Mouse (Mus musculus) regulatory T cell (primary cell): Measurements from ENCODE around the gene Ralgapb.

Source experiments
- in situ Hi-C: fragments of 300-600 bp; cut with MboI, MseI; formaldehyde crosslinking; loops from one replicate; pipeline ENCODE4 v1.15.1; 2025; ENCODE audit warnings: high pct_unique_total_duplicates

The Ralgapb gene

DNA sequence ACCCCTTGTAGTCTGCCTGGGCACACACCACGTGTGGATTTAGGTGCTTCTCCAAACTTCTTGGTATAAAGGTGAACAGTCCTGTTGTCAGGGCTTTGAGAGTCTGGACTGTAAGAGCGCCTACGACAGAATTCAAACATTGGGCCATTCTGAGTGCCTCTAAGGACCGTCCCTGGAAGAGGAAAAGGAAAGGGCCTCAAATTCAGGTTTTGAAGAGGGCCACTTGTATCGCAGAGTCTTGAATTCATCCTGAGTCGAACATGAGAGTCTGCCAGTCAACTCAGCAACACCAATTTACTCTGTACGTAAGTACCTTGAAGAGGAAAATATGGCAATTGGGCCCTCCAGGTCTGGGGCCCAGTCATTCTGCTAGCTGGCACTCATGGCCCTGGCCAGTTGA lies 6.7 kb upstream of the Ralgapb start:
- in situ Hi-C loops: no loop called here

- in situ Hi-C loops: no loop called here
Measured at GRCm38 (mm10) chr2:158408997-158409594, 552 bp upstream of the Ralgapb start.

GRCm38 (mm10) chr2:158410022-158411014 lies 670 bp downstream of the Ralgapb start:
- in situ Hi-C loops: no loop called here

- in situ Hi-C loops: no loop called here
Measured at GRCm38 (mm10) chr2:158413240-158413639, 3.6 kb downstream of the Ralgapb start.

- in situ Hi-C loops: no loop called here
Measured at GRCm38 (mm10) chr2:158415826-158416225, 6.2 kb downstream of the Ralgapb start.

GRCm38 (mm10) chr2:158418663-158419062 lies 9.0 kb downstream of the Ralgapb start:
- in situ Hi-C loops: no loop called here

DNA sequence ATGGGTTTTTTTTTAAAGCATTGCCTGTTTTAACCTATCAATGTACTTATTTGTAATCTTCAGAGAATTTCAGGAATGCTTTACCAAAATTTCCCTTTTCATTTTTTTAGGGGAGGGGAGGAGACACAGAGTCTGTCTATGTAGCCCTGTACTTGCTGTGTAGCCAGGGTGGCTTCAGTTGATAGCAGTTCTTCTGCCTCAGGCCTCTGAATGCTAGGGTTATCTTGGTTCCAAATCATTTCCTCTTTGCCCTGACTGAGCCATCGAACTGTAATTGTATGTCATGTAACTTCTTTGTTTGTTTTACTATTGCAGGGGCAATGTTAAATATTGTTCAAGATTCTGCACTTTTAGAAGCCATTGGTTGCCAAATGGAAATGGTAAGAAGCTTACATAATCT lies 36.2 kb downstream of the Ralgapb start:
- in situ Hi-C loops: no loop called here

DNA sequence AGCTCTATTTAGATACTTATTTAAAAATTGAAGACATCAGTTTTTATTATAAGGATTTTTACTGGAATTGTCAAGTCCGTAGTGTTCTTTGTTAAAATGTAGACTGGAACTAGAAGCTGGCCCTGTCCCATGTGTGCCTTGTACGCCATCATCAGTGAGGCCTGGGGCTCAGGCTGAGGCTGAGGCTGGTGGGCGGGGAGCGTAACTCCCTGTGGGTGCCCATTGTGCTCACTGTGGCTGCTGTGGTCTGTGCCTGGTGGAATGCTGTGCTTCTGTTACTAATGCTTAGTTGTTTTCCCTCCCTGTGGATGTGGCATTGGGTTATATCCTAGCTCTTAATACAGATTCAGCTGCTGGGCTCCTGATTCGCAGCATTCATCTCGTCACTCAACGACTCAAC lies 40.2 kb downstream of the Ralgapb start:
- in situ Hi-C loops: no loop called here

DNA sequence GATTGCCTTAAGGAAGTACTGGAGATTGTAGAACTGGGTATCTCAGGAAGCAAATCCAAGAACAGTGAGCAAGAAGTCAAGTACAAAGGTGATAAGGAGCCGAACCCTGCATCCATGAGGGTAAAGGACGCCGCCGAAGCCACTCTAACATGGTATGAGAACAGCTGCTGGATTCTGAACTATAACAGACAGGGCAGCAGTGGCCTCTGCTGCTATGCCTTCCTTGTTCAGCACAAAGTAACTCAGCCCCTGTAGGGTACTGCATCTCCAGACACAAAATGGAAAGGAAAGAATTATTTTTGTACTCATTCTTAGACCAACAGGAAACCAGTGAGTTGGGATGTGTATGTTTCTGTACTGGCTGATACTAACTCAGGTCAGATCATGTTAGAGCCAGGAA lies 46.8 kb downstream of the Ralgapb start:
- in situ Hi-C loops: no loop called here

DNA sequence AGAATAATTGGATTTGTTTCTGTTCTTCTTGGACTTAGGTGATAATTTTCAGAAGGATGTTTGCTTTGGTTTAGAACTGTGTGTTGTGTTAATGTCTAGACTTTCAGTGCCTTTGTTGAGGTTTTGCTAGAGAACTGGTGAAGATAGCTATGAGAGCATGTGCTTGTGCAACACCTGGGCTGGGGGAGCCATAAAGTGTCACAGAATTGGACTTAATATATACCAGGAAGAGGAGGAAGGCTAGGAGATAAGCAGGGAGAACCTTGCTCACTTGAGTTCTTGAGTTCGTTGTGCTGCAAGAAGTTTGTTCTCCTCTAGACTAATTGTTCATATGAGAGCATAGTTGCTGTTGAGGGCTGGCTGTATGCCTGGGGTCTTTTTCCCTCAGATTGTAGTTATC lies 48.0 kb downstream of the Ralgapb start:
- in situ Hi-C loops: no loop called here

- in situ Hi-C loops: no loop called here
Measured at GRCm38 (mm10) chr2:158462450-158462849, 52.8 kb downstream of the Ralgapb start.

- in situ Hi-C loops: no loop called here
Measured at GRCm38 (mm10) chr2:158474159-158474558, 64.5 kb downstream of the Ralgapb start.

DNA sequence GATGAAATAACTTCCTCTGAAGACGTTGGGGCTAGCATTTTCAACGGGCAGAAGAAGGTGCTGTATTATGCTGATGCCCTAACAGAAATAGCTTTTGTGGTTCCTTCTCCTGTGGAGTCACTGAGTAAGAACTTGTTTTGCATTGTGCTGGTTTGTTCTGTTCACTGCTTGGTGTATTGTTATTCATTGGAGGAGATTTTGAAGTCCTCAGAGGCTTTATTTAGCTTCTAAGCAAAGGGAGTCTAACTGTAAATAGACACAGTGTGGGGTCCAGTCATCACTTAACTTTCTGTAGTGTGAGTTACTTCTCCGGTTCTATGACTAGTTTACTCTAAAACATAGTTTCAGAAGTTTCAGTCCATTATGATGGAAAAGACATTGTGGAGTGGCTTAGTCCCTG lies 68.0 kb downstream of the Ralgapb start:
- in situ Hi-C loops: no loop called here

- in situ Hi-C loops: no loop called here
Measured at GRCm38 (mm10) chr2:158498457-158498856, 88.8 kb downstream of the Ralgapb start.

DNA sequence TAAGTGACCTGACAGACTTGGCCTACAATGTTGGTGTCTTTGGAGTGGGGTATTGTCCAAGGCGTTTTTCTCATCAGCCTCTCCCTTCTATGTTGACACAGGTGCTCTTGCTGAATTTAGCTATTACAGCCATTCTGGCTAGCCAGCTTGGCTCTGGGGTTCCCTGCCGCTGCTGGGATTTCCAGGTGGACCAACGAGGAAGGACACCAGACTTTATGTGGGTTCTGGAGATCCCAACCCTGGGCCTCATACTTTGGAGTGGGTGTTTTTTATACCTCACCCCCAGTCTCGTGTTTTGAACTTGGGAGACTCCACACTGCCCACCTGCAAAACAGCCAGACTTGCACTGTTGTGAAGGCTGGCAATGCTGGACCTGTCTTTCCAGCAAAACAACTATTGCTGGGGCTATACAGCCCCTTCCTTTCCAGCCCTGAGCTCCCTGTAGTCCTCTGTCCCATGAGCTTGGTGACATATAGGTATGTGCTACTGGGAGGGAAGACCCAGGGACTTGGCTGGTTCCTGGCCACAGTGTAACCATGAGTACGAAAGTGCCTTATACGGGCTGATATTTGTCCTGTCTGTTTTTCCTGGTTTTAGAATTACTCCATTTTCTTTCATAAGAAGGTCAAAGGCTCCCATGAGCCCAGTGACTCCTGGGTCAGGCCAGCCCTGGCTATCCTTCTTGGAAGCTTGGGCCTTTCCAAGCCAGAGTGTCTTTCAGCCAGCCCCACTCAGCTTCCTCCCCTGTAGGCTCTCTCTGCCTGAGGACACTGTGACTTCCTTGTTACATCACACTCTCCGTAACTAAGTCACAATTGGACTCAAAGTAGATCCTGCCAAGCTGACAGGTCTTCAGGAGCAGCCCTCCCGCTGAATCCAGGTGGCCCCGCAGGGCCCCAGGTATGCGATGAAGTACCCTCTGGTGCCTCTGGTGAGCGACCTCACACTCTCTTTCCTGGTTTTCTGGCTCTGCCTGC lies 92.5 kb downstream of the Ralgapb start, which contains the start of gene Adig:
Gene Adig, plus strand, starts transcription at position 777 of the 977 bp plus-strand sequence.
- in situ Hi-C loops: no loop called here

GRCm38 (mm10) chr2:158503226-158503625 lies 93.6 kb downstream of the Ralgapb start:
- in situ Hi-C loops: no loop called here

DNA sequence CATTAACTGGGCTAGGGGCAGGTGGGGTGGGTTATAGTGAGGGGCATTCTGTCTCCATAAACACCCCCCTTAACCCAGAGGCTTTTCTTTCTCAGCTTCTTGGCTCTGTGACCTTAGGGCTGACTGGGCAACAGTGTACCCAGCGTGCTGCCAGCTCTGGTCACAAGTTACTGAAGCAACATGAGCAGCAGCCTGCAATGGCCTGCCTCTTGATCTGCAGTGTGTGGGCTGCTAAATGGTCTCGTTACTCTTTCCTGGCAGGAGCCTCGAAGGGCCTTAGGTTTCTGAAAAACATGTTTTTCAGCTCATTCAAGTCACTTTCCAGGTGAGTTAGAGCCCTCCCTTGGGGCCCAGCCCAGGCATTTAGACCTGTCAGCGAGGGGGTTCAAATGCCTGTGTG lies 94.0 kb downstream of the Ralgapb start:
- in situ Hi-C loops: no loop called here

DNA sequence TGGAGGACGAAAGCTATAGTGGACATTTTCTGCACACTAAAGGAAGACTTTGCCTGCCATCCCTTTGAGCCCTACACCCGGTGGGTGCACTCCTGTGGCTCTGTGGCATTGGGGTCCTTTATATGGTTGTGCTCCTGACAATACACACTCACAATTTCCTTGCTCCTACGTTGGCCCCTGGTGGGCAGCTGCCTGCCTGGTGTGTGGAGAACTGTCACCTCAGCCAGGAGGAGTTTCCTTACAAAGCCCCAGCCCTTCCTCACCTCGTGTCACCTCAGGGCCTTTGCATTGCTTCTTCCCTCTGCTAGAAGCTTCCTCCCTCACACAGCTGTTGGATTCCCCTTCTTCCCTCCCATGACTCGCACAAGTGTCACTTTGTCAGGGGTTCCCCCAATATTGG lies 96.8 kb downstream of the Ralgapb start:
- in situ Hi-C loops: no loop called here

DNA sequence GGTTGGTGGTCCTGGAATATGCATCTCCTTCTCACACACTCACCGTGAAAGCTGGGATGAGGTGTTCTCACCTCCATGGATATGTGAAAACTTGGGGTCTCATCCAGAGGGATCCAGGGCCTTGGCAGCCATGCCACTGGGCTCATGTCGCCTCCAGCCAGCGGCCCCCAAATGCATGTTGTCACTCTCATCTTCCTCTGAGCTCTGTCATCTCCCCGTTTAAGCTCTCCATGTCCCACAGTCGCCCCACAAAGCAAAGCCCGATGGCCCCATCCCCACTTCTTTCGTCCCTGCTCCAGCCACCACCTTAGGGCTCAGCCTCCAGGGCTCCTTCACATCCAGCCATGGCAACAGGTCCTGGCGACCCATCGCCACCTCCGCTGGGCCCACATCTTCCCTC lies 97.4 kb downstream of the Ralgapb start:
- in situ Hi-C loops: no loop called here

- in situ Hi-C loops: no loop called here
Measured at GRCm38 (mm10) chr2:158510665-158511064, 101.0 kb downstream of the Ralgapb start.

DNA sequence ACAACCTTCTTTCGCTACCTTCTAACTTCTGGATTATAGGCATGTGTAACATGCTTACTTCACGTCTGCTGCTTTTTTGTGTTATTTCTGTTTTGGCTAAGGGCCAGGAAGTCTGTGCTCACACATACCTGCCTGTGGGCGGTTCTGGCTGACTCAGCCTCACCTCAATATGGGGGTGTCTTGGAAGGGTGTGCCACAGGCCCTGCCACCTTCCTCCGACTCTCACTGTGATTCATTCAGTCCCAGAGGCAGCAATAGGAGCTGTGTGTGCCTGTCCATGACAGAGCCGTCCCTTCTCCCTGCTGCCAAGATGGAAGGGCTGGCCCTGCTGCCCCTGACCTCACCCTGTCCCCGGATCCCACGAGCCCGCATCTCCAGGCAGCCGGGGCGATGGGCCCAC lies 102.9 kb downstream of the Ralgapb start, which contains the start of gene Arhgap40:
Gene Arhgap40, plus strand, starts transcription at position 269 of the 400 bp plus-strand sequence.
- in situ Hi-C loops: no loop called here
